Mouse (Mus musculus): ENCODE data around the gene Lpo.

The Lpo gene

DNA sequence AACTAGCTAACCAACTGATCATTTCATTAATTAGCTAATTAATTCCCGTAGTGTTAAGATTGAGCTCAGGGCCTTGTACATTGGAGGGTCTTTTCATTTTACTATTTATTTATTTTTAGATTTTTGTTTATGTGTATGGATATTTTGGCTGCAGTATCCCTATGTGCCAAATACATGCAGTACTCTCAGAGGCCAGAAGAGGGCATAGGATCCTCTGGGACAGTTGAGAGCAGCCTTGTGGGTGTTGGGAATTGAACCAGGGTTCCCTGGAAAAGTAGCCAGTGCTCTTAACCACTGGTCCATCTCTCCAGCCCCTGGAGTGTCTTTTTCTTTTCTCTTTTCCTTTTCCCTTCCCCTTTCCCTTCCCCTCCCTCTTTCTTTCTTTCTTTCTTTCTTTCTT lies 22.6 kb downstream of the Lpo start:
- peak; percentile 62 for DNase-seq (ENCODE audit: low read depth, low spot score)

DNA sequence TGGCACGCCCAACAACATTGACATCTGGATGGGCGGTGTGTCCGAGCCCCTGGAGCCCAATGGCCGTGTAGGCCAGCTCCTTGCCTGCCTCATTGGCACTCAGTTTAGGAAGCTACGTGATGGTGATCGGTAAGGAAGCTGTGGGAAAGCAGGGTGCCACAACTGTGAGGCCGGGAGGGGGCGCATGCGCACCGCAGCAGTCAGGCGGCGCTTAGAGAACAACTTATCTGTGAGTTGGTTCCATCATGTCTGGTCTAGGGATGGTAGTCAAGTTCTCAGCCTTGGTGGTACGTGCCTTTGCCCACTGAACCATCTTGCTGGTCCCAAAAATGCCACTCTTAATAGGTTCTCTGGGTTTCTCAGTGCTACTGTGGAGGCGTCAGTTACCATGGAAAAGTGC lies 25.5 kb downstream of the Lpo start:
- DNase-seq (ENCODE audit: low read depth, low spot score): peak; percentile 73

DNA sequence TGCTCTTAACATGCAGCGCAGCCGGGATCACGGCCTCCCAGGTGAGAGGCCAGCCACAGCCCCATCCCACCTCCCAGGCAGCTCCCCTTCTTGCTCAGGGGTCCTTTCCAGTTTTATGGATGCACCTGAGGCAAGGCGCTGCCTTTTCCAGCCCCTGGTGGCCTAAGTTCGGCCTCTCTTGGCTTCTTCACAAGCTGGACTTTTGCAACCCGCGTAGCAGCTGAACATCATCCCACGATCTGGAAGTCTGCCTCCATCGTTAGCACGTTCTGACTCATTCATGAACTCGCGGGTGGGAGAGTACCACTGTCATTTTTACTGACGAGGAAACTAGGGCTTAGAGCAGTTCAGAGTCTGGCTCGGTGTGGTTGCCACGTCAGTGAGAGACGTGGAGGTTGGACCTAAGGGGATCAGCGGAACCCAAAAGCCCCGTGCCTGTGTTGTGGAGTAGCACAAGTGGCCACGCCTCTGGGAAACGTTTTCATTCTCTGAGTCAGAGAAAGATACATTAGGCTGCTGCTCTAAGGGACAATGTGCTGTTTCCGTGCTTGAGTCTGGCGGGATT lies 26.3 kb downstream of the Lpo start:
- peak; percentile 23 for DNase-seq (ENCODE audit: low read depth, low spot score)

DNA sequence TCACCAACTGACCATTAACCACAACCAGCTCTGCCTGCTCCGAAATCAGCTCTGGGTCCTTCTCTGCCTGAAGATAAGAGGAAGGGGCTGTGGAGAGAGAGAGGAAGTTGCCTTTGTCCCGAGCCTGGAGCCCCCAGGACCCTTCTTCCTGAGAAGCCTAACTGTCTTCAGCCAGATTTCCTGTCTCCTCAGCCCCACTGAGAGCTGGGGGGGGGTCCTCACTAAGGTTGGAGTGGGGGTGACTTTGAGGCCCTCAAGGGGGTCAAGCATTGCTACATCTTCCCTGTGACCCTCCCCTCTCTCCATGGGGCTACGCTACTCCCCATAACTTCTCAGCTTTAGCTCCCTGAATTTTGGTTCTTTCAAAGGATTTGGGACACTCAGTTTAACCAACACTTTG lies 34.6 kb downstream of the Lpo start, which contains the start of gene Mpo:
TSS of gene Mpo (plus strand) at position 122 of the 400 bp plus-strand sequence.
- DNase-seq (ENCODE audit: low read depth, low spot score): no peak

DNA sequence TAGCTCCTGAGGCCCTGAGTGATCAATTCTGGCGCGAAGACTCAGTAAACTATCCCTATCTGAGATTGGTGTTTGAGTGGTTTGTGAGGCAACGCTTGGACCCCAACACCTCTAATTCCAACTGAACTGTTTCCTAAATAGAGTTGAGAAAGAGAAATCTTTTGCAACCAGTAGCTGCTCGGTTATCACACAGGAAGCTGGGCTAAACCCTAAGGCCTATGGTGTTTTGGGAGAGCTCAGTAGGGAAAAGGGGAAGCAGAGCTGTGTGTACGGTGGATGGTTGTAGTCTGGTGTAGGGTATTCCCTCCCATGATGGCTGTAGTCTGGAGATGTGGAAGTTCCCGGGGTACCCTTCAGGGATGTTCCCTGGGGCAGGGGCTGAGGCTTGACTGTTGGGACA lies 38.0 kb downstream of the Lpo start:
- DNase-seq (ENCODE audit: low read depth, low spot score): no peak

DNA sequence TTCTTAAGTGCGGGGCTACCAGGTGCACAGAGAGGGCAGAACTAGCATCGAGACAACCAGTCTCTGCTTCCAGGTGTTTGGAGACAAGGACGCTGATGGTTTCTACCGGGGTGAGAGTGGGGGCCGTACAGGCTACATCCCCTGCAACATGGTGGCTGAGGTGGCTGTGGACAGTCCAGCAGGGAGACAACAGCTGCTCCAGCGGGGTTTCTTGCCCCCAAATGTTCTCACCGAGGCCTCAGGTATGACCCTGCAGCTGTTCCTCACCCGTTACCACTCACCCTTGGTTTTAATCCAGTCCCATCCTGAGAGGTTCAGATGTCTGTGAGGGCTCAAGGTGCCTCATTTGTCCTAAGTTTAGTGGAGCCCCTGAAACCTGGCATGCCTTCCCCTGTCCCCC lies 48.0 kb downstream of the Lpo start:
- DNase-seq (ENCODE audit: low read depth, low spot score): no peak

DNA sequence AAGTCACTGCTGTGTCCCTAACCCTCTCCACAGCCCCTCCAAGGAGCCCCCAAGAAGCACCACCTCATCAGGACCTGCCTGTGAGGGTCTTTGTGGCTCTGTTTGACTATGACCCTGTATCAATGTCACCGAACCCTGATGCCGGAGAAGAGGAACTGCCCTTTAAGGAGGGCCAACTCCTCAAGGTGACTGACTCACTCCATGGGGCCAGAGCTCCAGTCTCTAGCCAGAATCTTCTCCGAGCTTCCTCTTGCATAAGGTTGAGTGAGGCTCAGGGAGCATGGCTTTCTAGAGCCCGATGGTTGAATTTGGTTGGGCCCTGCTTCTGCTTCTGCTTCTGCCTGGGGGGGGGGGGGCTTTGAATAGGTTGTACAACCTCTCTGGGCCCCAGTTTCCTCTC lies 48.7 kb downstream of the Lpo start:
- no peak for DNase-seq (ENCODE audit: low read depth, low spot score)

DNA sequence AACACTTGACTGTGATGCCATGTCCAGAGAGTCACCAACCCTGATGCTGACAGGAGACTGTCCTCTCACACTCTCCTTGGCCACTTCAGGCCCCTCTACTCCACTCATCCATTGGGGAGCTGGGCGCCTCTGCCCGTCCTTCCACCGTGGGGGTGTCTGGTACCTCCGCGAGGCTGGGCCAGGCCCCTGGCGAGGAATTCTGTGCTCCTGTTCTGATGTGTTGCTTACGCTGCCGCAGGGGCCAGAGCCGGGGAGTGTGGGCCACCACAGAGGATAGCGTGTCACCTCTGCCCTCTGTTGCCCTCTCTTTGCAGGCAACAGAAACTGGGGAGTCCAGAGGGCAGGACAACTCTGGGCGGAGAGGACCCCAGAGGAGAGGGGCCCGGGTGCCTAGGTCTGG lies 49.2 kb downstream of the Lpo start:
- DNase-seq (ENCODE audit: low read depth, low spot score): no peak

DNA sequence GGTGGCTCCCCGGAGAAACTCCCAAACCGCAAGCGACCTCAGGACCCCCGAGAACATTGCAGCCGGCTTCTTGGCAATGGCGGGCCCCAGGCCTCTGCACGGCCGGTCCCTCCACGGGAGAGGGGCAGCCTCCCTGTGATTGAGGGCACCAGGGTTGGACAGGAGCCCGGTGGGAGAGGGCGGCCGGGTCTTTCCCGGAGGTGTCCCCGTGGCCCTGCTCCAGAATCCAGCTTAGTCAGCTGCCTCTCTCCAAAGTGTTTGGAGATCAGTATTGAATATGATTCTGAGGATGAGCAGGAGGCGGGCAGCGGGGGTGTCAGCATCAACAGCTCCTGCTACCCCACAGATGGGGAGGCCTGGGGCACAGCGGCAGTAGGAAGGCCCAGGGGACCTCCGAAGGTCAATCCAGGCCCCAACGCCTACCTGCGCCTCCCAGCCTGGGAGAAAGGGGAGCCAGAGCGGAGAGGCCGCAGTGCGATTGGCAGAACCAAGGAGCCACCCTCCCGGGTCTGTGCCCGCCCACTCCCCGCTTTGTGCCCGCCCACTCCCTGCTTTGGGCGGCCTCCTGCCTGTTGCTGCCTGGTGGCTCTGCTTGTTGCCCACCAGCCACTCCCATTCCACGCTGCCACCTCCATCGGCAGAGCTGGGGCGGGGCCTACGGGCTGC lies 49.9 kb downstream of the Lpo start:
- peak; percentile 88 for DNase-seq (ENCODE audit: low read depth, low spot score)

DNA sequence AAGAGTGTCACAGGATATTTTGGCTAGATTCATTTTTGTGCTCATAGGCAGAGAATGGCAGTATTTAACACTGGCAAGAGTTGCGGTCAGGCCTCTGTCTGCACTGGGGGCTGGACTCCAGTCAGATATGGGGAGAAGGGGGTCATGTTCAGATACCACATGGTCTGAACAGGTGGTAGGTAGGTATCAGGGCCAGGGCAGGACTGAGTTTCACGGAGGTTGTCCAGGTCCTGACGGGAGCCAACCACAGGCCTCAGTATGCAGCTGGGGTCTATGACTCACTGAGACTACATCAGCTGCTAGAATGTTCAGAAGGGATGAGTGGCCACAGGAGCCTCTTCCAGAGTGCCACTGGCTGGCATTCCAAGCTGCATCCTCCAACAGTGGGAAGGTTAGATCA lies 55.7 kb downstream of the Lpo start:
- no peak for DNase-seq (ENCODE audit: low read depth, low spot score)

DNA sequence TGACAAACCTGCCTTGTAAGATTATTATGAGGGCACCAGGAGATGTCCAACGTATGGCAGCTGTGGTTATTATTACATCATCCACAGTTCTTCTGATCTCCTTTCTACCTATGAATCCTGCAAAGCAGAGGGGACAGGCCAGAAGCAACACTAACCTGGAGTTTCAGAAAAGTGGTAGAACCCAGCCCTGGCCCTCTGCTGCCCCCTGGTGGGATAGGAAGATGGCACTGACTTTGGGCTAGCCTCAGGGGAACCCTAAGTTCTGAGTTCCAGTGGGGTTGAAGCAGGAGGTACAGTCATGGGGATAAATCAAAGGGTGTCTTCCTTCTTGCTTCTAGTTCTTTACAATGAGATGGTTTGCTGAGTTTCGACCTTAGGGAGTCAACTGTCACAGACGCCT lies 57.1 kb downstream of the Lpo start:
- DNase-seq (ENCODE audit: low read depth, low spot score): peak; percentile 61

DNA sequence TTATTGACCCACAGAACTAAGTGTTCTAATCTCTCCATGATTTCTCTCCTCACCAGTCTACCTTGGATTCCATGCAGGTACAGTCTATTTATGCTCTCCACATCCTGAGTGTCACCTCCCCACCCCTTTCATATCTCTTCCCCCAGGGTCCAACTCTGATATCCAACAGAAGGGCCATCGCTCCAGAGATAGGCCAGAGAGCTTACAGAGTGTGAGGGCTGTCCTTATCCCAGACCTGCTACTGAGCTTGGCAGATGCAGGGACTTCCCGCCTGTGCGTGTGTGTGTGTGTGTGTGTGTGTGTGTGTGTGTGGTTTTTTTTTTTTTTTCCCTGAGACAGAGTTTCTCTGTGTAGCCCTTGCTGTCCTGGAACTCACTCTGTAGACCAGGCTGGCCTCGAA lies 59.3 kb downstream of the Lpo start:
- DNase-seq (ENCODE audit: low read depth, low spot score): no peak

DNA sequence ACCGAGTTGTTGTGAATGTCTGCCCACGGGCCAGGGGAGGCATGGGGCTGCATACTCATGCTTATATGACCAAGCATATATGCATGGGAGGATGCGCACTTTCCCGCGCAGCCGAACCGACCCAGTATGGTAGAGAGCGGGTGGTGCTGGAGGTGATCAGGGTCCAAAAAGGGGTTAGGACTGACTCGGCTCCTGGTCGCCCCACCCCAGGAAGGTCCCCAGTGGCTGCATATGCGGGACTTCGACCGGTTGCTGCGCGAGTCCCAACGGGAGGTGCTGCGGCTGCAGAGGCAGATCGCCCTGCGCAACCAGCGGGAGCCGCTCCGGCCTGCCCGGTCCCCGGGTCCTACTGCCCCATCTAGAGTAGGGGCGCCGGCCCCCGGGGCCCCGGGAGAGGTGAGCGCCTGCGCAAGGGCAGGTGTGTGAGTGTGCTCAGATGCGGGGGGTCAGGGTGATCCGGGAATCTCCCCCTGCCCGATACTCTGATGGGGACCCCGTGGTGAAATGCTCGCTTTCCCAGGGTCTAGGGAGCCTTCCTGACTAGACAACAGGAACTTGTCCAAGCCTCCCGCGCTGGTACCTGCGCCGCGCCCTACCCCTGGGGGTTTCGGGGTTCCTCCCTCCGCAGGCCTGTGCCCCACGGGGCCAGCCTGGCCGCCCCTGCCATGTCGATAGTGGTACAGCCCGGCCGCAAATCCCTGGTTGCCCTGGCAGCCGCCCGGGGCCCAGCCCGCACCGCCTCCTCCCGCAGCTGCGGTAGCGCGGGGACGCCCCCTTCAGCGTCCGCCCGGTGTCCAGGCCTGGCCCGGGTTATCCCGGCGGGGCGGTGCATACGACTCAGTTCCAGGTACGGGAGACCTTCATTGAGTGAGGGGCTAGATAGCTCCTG lies 63.9 kb downstream of the Lpo start:
- DNase-seq (ENCODE audit: low read depth, low spot score): no peak

DNA sequence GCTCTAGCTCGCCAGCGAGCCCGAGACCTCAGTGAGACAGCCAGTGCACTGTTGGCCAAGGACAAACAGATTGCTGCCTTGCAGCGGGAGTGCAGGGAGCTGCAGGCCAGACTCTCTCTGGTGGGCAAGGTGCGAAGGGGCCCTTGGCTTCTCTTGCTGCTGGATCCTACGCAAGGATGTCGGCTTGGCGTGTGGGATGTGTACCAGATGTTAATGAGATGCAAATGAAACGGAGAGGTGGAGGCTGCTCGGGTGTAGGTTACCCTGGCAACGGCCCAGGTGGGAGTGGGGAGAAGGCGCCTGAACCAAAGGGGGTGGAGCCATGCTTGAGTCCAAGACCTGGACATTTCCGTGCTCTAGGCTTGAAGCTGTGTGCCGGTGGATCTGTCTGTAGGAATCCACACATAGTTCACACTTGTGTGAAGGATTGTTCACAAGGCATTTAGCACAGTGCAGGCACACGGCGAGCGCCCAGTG lies 64.5 kb downstream of the Lpo start:
- peak; percentile 96 for DNase-seq (ENCODE audit: low read depth, low spot score)

DNA sequence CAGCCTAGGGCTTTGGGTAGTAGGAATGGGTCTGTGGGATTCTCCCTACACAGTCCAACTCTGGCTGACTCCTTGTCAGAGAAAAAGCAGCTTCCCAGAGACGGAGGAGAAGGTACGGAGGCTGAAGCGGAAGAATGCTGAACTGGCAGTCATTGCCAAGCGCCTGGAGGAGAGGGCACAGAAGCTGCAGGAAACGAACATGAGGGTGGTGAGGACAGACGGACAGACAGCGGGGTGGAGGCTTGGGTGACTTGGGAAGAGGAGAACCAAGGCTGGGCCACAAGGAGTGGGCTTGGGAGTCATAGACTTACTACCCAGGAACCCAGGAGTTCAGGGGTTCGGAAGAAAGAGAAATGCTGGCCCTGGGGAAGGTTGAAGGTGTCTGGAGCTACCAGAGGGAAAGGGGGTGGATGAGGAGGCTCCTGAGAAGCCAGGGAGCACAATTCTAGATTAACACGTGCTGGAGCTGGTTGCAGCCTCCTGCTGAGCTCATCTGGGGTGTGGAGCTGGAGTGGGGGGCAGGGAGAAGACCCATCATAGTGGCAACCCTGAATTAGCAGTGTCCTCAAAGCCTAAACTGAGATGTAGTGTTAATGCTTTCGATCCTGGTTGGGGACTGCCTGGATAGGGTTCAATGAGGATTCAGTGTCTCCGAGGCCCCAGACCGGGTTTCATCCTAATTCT lies 65.2 kb downstream of the Lpo start:
- no peak for DNase-seq (ENCODE audit: low read depth, low spot score)

DNA sequence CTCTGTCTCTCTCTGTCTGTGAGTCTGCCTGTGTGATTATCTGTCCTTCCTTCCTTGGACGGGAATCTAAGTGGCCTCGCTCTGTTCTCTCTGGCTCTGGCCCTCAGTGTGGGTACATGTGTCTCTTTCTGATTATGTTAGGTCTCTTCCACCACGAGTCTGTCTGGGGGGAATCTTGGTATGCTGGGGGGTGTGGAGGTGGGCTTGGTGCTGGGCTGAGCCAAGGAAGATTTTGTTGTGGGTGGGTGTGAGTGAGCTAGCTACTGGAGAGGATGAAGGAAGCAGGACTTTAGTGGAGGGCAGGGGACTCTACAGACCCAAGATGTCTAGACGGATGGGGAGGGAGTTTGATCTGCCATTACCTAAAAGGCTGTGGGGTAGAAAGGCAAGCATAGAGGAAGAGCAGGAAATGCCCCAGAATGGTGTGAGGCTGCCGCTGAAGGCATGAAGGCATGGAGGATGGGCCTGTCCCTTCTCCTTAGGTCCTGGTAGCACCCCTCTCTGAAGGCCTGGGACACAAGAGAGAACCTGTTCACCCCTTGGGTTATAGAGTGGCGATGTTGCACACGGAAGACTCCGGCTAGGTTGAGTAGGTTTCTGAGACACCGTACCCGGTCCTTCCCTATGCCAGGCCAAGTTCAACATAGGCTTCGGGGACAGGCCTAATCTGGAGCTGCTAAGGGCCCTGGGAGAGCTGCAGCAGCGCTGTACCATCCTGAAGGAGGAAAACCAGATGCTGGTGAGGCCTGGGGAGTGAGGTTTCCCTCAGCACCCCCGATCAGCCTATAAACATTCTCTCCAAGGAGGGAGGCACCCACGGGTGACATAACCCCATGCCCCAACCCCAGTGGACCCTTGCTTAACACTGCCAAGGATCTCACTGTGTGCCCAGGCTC lies 66.0 kb downstream of the Lpo start:
- DNase-seq (ENCODE audit: low read depth, low spot score): no peak

DNA sequence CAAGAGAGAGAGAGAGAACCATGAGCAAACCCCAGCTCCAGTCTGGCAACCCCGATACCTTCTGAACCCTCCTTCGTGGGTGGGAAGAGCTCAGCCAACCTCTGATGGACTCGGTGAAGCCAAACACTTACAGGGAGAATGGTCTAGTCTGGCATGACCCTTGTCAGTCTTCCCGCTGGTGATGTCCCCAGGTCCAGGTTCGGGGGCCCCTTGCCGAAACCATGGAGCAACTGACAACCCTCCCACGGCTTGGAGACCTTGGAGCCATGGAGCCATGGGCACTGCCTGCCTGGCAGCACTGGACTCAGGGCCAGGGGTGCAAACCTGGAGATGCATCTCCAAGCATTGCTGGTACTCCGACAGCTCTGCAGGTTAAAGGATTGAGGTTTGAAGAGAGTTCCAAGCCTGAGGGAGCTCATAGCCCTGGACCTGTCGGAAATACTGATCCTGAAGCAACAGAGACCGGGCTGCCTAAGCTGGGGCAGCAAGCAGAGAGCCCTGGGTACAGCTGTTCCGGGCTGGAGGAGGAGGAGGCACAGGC lies 66.8 kb downstream of the Lpo start:
- DNase-seq (ENCODE audit: low read depth, low spot score): no peak

DNA sequence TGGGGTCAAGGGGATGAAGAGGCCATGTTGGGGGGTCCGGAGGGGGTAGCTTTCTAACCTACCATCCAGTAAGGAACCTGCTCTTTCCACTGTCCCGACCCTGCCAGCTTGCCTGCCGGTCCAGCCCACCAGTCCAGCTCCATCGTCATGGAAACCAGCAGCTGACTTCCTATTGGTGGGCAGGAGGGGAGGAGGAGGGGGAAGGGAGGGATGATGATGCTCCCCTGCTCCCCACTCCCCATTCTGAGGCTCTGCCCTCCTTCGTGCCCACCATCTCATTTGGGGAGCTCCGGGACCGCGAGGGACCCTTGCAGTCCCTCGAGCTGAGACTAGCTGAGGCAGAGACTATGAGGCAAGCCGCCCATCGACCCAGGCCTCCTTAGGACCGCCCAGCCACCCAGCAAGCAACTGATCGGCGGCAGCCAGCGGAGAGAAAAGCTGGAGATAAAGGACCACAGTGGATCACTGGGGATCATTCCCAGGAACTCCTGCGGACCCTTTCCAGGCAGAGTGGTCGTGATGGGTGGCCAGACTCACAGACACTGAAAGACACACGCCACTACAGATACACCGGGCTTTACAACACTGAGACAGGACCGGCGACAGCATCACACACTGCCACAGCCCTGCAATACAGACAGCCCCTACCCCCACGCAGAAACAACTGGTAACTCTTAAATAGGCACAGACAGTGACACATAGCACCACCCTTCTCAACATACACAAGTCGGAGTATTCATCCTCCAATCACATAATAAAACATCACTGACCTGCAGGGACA lies 67.6 kb downstream of the Lpo start, which contains the start of gene Tspoap1:
TSS of gene Tspoap1 (plus strand) at position 241 of the 781 bp plus-strand sequence.
- DNase-seq (ENCODE audit: low read depth, low spot score): no peak

DNA sequence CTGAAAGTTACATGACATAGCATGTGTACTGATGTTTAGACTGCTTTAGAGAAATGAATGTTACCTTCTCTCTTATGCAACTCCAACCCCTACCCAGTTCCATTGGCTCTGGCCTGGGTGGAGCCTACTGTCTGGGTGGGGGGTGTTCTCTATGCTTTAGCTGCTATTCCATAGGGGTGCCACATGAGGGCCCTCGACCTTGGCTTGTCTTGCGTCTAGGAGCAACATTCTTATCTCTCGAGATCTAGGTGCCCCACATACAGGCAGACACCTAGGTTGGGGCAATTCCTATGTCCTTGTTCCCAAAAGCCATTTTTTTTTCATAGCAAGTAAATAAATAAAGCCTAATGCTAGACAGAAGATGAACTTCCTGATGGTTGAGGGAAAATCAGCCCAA lies 68.5 kb downstream of the Lpo start:
- DNase-seq (ENCODE audit: low read depth, low spot score): peak; percentile 74
